Mouse (Mus musculus): ENCODE measurements around the gene 6030408B16Rik. TPM values are rescaled to one million over a fixed set of nuclear protein-coding genes. Genes with fewer than 3 reads are reported as not detected.
A peak's percentile ranks its signal among the peaks of the same experiment; 100 is the strongest.

Gene 6030408B16Rik
- polyA plus RNA-seq (2015; fragmentation: Nextera tagmentation; extraction: Ambion mirVana): 0.48 and 0.77 TPM in 2 replicates

DNA sequence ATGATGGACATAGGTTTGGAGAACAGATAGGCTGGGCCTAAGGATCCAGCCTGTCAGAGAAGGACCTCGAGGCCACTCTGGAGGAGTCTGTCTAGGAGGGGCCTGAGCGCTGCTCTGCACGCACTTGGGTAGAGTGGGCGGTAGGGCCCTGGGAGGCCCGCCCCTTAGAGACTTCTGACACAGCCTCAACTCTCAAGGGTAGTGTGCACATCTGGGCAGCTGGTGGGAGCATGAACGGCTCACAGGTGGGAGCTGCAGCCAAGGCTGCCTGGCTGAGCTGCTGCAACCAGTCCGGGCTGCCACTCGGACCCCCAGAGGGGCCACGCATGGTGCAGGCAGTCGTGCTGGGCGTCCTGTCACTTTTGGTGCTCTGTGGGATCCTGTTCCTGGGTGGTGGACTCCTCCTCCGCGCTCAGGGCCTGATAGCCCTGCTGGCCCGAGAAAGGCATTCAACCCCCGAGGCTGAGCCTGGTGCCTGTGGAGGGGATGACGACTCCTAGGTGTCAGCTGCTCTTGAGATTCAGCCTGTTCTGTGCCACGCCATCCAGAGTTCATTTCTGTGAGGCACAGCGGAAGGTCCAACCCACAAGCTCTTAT is at the start of gene 6030408B16Rik:
Gene 6030408B16Rik, plus strand, starts transcription at position 188 of the 597 bp plus-strand sequence.
- Histone ChIP-seq H3K4me1 (replicated peaks; ENCODE audit: control insufficient read depth, insufficient read depth, low read length) (no peaks in the 10 kb centered on the region), H3K9me3 (ENCODE audit: control insufficient read depth) (no peaks in the 10 kb centered on the region), H3K36me3 (ENCODE audit: control insufficient read depth, insufficient read depth) (peaks cover 34% of the 10 kb centered on the region), H3K27me3 (replicated peaks; ENCODE audit: control insufficient read depth, insufficient read depth, low read length) (no peaks in the 10 kb centered on the region), H3K4me3 (ENCODE audit: low read depth, low read length) (no peak within 1 kb of the TSS), H3K27ac (ENCODE audit: low read depth, low read length) (no peak within 1 kb of the TSS), H3K4me2 (replicated peaks; ENCODE audit: low read depth) (peak within 1 kb of the TSS; percentile 17; the same call in 1 of the 2 replicates), H3K9ac (ENCODE audit: low read depth, low read length) (no peak within 1 kb of the TSS)
- no peak for ATAC-seq
- no peak for TF ChIP-seq CTCF (IDR thresholded peaks at IDR 0.05; ENCODE audit: low read depth)
- WGBS: 55% methylated on average over 18 of the region's 18 CpGs

DNA sequence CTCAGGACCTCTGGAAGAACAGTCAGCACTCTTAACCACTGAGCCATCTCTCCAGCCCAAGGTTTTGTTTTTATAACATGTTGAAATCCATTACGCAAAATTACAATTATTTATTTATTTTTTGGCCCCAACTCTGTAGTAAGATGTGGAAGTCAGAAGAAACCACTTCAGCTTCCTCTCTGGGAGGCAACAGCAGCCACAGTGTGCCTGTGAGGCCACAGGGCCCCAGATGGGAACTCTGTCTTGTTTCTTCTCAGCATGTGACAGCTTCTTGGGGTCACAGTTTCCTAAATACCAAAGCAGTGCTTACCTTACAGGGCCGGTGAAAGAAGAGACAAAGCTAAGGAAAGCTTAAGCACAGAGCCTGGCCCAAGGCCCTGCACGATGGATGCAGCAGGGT is 49.0 kb upstream of the 6030408B16Rik start:
- 72% methylated on average over 3 of the region's 3 CpGs for WGBS
- H3K36me3 ChIP-seq (ENCODE audit: control insufficient read depth, insufficient read depth): no peaks in the 10 kb centered on the region
- no peak overlapping the region for H3K4me3 ChIP-seq (ENCODE audit: low read depth, low read length)
- TF ChIP-seq CTCF (IDR thresholded peaks at IDR 0.05; ENCODE audit: low read depth): no peak
- H3K27me3 ChIP-seq (replicated peaks; ENCODE audit: control insufficient read depth, insufficient read depth, low read length): no peaks in the 10 kb centered on the region
- H3K27ac ChIP-seq (ENCODE audit: low read depth, low read length): no peak overlapping the region
- H3K4me1 ChIP-seq (replicated peaks; ENCODE audit: control insufficient read depth, insufficient read depth, low read length): peaks cover 8% of the 10 kb centered on the region; the same call in 1 of the 2 replicates
- no peaks in the 10 kb centered on the region for H3K9me3 ChIP-seq (ENCODE audit: control insufficient read depth)
- H3K9ac ChIP-seq (ENCODE audit: low read depth, low read length): no peak overlapping the region
- no peak for ATAC-seq
- H3K4me2 ChIP-seq (replicated peaks; ENCODE audit: low read depth): no peak overlapping the region

DNA sequence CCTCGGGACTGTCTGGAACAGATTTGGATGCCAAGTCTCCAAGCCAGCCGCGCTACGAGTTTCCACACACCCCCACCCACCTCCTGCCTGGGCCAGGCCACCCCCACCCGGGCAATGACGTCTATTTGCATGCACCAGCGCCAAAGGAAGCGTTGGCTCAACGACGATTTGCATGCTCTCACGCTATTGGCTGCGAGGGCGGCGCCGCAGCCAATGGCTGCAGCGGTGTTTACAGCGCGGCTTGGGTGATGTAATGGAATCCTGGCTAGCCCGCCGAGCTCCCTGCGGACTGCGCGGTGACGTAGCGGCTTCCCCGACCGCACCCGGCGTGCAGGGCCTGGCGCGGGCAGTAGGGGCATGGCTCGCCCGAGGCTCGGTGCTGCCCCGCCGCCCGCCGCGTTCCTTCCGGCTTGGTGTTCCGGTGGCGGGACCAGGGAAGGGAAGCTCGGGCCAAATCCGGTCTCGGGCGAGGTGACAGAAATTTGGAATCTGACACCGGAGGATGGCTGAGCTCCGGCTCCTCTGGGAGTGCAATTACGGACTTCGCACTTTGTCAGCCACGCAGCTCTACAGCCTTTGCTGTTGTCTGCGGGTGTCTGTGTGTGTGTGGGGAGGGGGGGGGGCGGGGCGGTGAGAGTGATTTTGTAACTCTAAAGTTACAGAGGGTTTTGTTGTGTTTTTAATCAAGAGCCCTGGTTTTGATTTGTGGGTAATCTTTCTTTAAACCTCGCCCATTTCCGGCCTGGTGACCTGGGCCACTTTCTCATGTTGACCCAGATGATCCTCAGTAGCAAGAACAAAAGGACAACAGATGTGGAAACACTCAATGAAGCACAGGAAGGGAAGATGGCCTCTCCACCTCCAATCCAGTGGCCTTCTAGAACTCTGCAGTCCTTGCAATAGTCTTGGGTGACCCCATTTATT is 46.5 kb upstream of the 6030408B16Rik start:
- H3K36me3 ChIP-seq (ENCODE audit: control insufficient read depth, insufficient read depth): no peaks in the 10 kb centered on the region
- H3K4me1 ChIP-seq (replicated peaks; ENCODE audit: control insufficient read depth, insufficient read depth, low read length): 0 out of 2 replicates have a peak, but pooled peaks cover 8% of the 10 kb centered on the region
- WGBS: 1% methylated on average over 54 of the region's 56 CpGs
- peak overlapping the region; percentile 86 for H3K27ac ChIP-seq (ENCODE audit: low read depth, low read length)
- H3K9ac ChIP-seq (ENCODE audit: low read depth, low read length): 0 out of 2 replicates have a peak overlapping the region, but pooled peaks have one; percentile 38
- peak; percentile 65 for TF ChIP-seq CTCF (IDR thresholded peaks at IDR 0.05; ENCODE audit: low read depth)
- H3K27me3 ChIP-seq (replicated peaks; ENCODE audit: control insufficient read depth, insufficient read depth, low read length): no peaks in the 10 kb centered on the region
- peak; percentile 97 for ATAC-seq
- peak overlapping the region; percentile 25 for H3K4me3 ChIP-seq (ENCODE audit: low read depth, low read length)
- H3K4me2 ChIP-seq (replicated peaks; ENCODE audit: low read depth): peak overlapping the region; percentile 58
- H3K9me3 ChIP-seq (ENCODE audit: control insufficient read depth): no peaks in the 10 kb centered on the region

DNA sequence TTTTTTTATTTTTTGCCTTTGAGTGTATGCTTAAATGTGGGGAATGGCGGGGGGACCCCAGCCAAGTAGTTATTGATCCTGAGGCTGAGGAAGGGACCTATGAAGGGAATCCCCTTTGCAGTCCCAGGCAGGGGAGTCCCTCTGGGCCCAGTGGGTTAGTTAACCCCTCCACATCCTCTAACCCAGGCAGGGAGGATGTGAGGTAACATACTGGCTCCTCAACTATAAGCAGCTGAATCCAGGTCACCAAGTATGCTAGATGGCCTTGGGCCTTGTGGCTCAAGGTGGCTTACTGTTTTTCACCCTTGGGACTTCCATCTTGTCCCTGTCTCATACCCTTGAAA is 45.9 kb upstream of the 6030408B16Rik start:
- H3K9me3 ChIP-seq (ENCODE audit: control insufficient read depth): no peaks in the 10 kb centered on the region
- no peak overlapping the region for H3K4me3 ChIP-seq (ENCODE audit: low read depth, low read length)
- no peaks in the 10 kb centered on the region for H3K27me3 ChIP-seq (replicated peaks; ENCODE audit: control insufficient read depth, insufficient read depth, low read length)
- 71% methylated on average over 1 of the region's 1 CpGs for WGBS
- ATAC-seq: no peak
- H3K27ac ChIP-seq (ENCODE audit: low read depth, low read length): no peak overlapping the region
- no peaks in the 10 kb centered on the region for H3K36me3 ChIP-seq (ENCODE audit: control insufficient read depth, insufficient read depth)
- no peak overlapping the region for H3K9ac ChIP-seq (ENCODE audit: low read depth, low read length)
- H3K4me1 ChIP-seq (replicated peaks; ENCODE audit: control insufficient read depth, insufficient read depth, low read length): 0 out of 2 replicates have a peak, but pooled peaks cover 8% of the 10 kb centered on the region
- no peak for TF ChIP-seq CTCF (IDR thresholded peaks at IDR 0.05; ENCODE audit: low read depth)
- H3K4me2 ChIP-seq (replicated peaks; ENCODE audit: low read depth): peak overlapping the region; percentile 58; the same call in 1 of the 2 replicates

DNA sequence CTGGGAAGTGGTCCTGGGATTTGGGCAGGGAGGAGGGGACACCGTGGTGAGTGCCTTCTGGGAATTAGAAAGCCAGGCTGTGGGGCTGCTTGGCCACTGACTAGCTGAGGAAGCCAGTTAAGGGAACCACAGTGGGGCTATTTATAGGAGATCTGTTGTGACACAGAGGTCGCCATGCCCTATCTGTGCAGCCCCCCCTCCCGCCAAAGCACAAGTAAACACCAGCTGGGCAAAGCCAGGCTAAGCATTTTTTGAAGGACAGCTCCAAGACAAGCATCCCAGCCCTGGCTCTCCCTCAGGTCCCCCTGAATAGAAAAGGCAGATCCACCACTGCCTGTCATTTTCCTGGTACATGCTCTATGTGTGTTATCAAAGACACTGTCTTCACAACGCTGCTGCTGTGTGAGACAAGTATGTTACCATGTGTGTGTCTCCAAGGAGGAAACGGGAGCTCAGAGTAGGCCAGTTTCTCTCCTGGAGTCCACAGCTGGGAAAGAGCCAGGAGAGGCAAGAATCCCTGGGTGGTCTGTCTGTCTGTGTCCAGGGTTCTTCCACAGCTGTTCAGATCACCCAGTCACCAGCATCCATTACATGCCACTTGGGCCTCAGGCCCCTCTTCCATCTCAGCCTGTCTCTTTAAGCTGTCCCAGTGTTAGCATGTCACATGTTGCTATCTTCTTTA is 44.8 kb upstream of the 6030408B16Rik start:
- H3K4me2 ChIP-seq (replicated peaks; ENCODE audit: low read depth): no peak overlapping the region
- H3K27ac ChIP-seq (ENCODE audit: low read depth, low read length): no peak overlapping the region; the same call in 1 of the 2 replicates
- H3K9ac ChIP-seq (ENCODE audit: low read depth, low read length): no peak overlapping the region
- H3K4me3 ChIP-seq (ENCODE audit: low read depth, low read length): no peak overlapping the region
- H3K4me1 ChIP-seq (replicated peaks; ENCODE audit: control insufficient read depth, insufficient read depth, low read length): 0 out of 2 replicates have a peak, but pooled peaks cover 8% of the 10 kb centered on the region
- no peaks in the 10 kb centered on the region for H3K36me3 ChIP-seq (ENCODE audit: control insufficient read depth, insufficient read depth)
- no peaks in the 10 kb centered on the region for H3K9me3 ChIP-seq (ENCODE audit: control insufficient read depth)
- 66% methylated on average over 5 of the region's 5 CpGs for WGBS
- no peak for ATAC-seq
- no peaks in the 10 kb centered on the region for H3K27me3 ChIP-seq (replicated peaks; ENCODE audit: control insufficient read depth, insufficient read depth, low read length)
- no peak for TF ChIP-seq CTCF (IDR thresholded peaks at IDR 0.05; ENCODE audit: low read depth)

Data from intestine, postnatal 0 days (tissue).